Mouse (Mus musculus) hindbrain, embryonic 15.5 days (tissue): Measurements from ENCODE around the gene Ppcs. TPM values are rescaled to one million over a fixed set of nuclear protein-coding genes. Genes with fewer than 3 reads are reported as not detected.

ENCODE experiments used
- ATAC-seq: fragments of 200-750 bp; cut with Nextera tagmentation; 2 replicates; pipeline ENCODE4 v1.8.0; 2017; ENCODE audit warnings: low read depth, moderate number of reproducible peaks, moderate TSS enrichment; ENCODE audit not compliant: low FRiP score
- H3K27ac ChIP-seq: fragments of 300-500 bp; sonication (generic); replicated peaks from 2 replicates; pipeline ENCODE4 v1.5.1; 2015; ENCODE audit warnings: mild to moderate bottlenecking, inconsistent platforms
- H3K27me3 ChIP-seq: fragments of 300-500 bp; sonication (generic); 2 replicates; pipeline ENCODE4 v1.6.1; 2015; ENCODE audit warnings: control low read depth, inconsistent platforms
- H3K36me3 ChIP-seq: fragments of 300-500 bp; sonication (generic); 2 replicates; pipeline ENCODE4 v1.6.1; 2015; ENCODE audit warnings: control low read depth, inconsistent platforms
- H3K4me1 ChIP-seq: fragments of 300-500 bp; sonication (generic); replicated peaks from 2 replicates; pipeline ENCODE4 v1.6.1; 2015; ENCODE audit warnings: control low read depth, inconsistent platforms
- H3K4me2 ChIP-seq: fragments of 300-500 bp; sonication (generic); 2 replicates; pipeline ENCODE4 v1.6.1; 2015; ENCODE audit warnings: moderate library complexity, mild to moderate bottlenecking, inconsistent platforms
- H3K4me3 ChIP-seq: fragments of 300-500 bp; sonication (generic); 2 replicates; pipeline ENCODE4 v1.5.1; 2015; ENCODE audit warnings: mild to moderate bottlenecking, inconsistent platforms
- H3K9ac ChIP-seq: fragments of 300-500 bp; sonication (generic); 2 replicates; pipeline ENCODE4 v1.6.1; 2015; ENCODE audit warnings: inconsistent platforms
- H3K9me3 ChIP-seq: fragments of 300-500 bp; sonication (generic); 2 replicates; pipeline ENCODE4 v1.6.1; 2016; ENCODE audit warnings: control low read depth, inconsistent platforms
- WGBS: fragments of 180-500 bp; shearing (Covaris S2); methylation state at CpG from one replicate; pipeline ENCODE4 v1.1.7; 2015; 5-methylcytosine and 5-hydroxymethylcytosine counted together
- polyA plus RNA-seq: library from polyadenylated mRNA; unstranded; fragments of >200 nt; fragmentation: Nextera tagmentation; extraction: Ambion mirVana; gene quantifications from 2 replicates; pipeline ENCODE4 v1.2.1, GENCODE M21; 2015

Ppcs gene
- polyA plus RNA-seq, 1 experiment from 2014 or later: 20.8 TPM

DNA sequence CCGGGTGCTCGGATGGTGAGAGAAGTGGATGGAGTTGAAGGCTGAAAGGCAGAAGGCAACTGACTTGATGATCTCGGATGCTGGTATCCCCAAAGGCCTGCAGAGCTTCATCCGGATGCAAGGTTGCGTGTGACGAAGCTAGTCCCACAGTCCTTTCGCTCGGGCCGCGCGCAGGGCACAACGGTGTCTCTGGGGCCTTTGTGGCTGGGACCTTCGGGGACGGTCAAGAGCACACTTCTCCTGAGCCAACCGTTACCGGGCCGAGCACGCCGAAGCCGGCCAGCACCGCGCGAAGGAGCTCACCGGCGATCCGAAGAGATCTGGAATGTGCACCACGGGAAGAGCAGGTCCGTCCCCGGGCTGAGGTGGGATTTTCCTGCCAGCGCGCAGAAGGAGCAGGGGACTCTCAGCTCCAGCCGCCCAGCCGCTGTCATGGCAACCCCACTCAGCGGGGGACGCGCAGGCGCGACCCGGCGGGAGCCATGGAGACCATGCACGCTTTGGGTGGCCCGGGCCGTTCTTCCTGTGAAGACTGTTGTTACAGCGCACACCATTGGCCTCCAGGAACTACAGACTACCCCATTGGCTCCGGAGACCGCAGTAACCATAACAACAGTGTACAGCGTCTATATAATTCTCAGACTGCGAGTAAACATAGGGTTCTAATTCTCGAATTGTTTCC is 7.0 kb downstream of the Ppcs start, which contains the start of gene Ccdc30:
TSS of gene Ccdc30 (minus strand) at position 450 of the 682 bp plus-strand sequence.
- no peaks in the 10 kb centered on the region for H3K9me3 ChIP-seq
- under 1% methylated on average over 49 of the region's 49 CpGs for WGBS
- H3K9ac ChIP-seq: peak within 1 kb of the TSS; percentile 55
- no peaks in the 10 kb centered on the region for H3K36me3 ChIP-seq
- H3K27me3 ChIP-seq: no peaks in the 10 kb centered on the region
- H3K4me2 ChIP-seq: peak within 1 kb of the TSS; percentile 80
- H3K4me3 ChIP-seq: peak within 1 kb of the TSS; percentile 62
- peak within 1 kb of the TSS; percentile 81 for H3K27ac ChIP-seq
- peak; percentile 99 for ATAC-seq
- peaks cover 19% of the 10 kb centered on the region for H3K4me1 ChIP-seq

DNA sequence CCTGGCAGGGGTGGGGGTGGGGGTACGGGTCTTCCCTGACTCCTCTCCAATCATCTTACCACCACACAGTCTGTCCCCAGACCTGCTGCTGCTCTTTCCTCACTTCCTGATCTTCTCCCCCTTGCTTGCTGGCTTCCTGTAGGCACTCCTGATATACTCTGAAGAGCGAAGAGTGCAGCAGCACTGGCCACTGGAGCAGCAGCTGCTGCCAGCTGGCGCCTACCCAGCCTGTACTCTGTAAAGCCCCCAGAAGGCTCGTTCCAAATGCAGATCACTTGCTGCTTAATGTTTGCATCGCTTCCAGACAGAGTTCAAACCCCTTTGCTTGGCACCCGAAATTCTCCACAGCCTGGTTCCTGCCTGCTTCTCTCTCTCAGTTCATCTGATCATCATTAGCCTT is 9.4 kb downstream of the Ppcs start:
- peak overlapping the region; percentile 31; the same call in 1 of the 2 replicates for H3K27ac ChIP-seq
- no peaks in the 10 kb centered on the region for H3K27me3 ChIP-seq
- no peak overlapping the region for H3K9ac ChIP-seq
- 44% methylated on average over 6 of the region's 6 CpGs for WGBS
- peak overlapping the region; percentile 16; the same call in 1 of the 2 replicates for H3K4me2 ChIP-seq
- ATAC-seq: peak; percentile 35; the same call in 1 of the 2 replicates
- H3K36me3 ChIP-seq: no peaks in the 10 kb centered on the region
- peaks cover 19% of the 10 kb centered on the region for H3K4me1 ChIP-seq
- H3K4me3 ChIP-seq: no peak overlapping the region
- no peaks in the 10 kb centered on the region for H3K9me3 ChIP-seq

DNA sequence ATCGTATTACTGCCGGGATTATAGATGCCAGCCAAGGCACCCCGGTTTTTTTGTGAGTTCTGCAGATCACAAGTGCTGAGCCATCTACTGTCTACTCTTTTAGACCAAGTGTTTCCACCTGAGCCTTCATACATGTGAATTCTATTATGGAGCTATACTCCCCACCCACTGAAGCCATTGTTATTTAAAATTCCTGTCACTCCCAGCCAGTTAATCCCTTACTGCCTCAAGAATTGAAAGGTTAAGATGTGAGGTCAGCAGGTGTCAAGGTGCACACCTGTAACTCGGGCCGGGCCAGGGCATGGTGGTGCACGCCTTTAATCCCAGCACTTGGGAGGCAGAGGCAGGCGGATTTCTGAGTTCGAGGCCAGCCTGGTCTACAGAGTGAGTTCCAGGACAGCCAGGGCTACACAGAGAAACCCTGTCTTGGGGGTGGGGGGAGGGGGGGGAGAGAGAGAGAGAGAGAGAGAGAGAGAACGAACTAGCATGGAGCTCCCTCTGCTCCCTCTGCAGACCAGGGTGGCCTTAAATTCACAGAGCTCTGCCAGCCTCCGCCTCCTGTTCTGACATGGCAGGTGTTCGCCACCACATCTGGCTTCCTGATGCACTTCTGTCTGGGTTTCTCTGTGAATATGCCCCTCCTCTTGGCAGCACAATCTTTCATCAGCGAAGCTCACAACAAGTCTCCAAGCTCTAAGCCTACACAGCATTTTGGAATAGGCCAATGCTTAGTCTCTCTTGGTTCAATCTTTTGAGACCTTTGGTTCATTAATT is 10.2 kb downstream of the Ppcs start:
- no peaks in the 10 kb centered on the region for H3K9me3 ChIP-seq
- H3K4me3 ChIP-seq: no peak overlapping the region
- no peaks in the 10 kb centered on the region for H3K36me3 ChIP-seq
- H3K9ac ChIP-seq: no peak overlapping the region
- H3K4me1 ChIP-seq: peaks cover 19% of the 10 kb centered on the region
- WGBS: 77% methylated on average over 12 of the region's 12 CpGs
- ATAC-seq: no peak
- no peak overlapping the region for H3K27ac ChIP-seq
- 0 out of 2 replicates have a peak overlapping the region, but pooled peaks have one; percentile 16 for H3K4me2 ChIP-seq
- H3K27me3 ChIP-seq: no peaks in the 10 kb centered on the region

DNA sequence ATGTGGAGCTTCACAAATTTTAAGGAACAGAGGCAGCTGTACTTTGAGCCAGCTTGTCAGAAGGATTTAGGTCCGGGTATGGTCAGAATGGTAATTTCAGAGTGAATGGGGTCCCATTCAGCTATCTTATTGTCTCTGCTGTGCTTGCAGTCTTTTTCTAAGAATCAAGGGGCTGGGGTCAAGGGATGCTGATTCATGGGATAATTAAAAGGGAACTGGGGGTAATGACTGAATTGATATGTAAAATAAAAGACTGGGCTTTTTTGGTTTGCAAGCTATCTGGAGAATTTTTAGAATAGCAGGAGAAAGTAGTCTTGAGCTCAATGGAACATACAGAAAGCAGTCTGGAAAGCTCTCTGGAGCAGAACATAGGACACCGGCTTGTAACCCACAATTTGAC is 18.8 kb downstream of the Ppcs start:
- H3K4me2 ChIP-seq: no peak overlapping the region
- no peaks in the 10 kb centered on the region for H3K4me1 ChIP-seq
- H3K27ac ChIP-seq: no peak overlapping the region
- no peak overlapping the region for H3K4me3 ChIP-seq
- H3K36me3 ChIP-seq: peaks cover 20% of the 10 kb centered on the region
- H3K9ac ChIP-seq: no peak overlapping the region
- H3K9me3 ChIP-seq: peaks cover 11% of the 10 kb centered on the region
- 54% methylated on average over 2 of the region's 2 CpGs for WGBS
- H3K27me3 ChIP-seq: no peaks in the 10 kb centered on the region
- ATAC-seq: no peak

DNA sequence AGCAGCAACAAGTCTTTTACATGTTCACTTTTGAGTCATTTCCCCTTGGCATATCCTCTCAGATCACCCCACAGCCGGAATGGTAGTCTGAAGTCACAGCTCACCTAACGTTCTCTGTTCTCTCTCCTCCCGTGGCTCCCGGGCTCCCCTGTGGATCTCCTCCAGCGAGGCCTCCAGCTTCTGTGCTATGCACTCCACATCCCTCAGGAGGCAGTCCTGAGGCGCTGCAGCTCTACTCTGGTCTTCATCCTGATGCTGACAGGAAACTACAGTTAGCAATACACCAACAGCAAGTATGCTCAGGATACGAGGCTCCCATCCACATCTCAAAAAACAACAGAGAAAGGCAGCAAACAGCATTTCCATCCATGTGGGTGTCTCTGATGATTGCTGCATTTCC is 21.3 kb downstream of the Ppcs start:
- WGBS: 65% methylated on average over 7 of the region's 7 CpGs
- H3K36me3 ChIP-seq: peaks cover 27% of the 10 kb centered on the region
- H3K4me3 ChIP-seq: no peak overlapping the region
- H3K9ac ChIP-seq: no peak overlapping the region
- no peak overlapping the region for H3K27ac ChIP-seq
- H3K9me3 ChIP-seq: peaks cover 11% of the 10 kb centered on the region
- no peak for ATAC-seq
- no peaks in the 10 kb centered on the region for H3K27me3 ChIP-seq
- no peaks in the 10 kb centered on the region for H3K4me1 ChIP-seq
- H3K4me2 ChIP-seq: no peak overlapping the region

DNA sequence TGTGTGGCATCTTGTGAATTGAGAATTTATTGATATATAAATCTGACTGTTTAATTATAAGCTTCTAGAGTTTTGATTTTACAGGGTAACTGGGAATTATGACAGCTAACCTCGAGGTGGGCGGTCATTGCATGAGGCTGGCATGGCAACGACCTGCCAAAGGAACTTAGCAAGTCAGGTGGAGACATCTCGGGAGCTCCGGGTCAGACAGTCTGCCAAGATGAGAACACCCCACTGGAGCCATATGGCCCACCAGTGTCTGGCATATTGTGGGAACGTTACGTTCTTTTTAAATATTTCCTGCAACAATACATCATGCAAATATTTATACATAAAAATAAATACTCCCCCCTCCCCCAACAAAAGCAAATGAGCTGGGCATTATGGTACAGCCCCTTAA is 23.5 kb downstream of the Ppcs start:
- Histone ChIP-seq H3K27ac (no peak overlapping the region), H3K27me3 (no peaks in the 10 kb centered on the region), H3K36me3 (peaks cover 24% of the 10 kb centered on the region), H3K4me3 (no peak overlapping the region), H3K9ac (no peak overlapping the region), H3K4me2 (no peak overlapping the region), H3K9me3 (peaks cover 11% of the 10 kb centered on the region), H3K4me1 (no peaks in the 10 kb centered on the region)
- ATAC-seq: no peak
- WGBS: 81% methylated on average over 7 of the region's 7 CpGs

DNA sequence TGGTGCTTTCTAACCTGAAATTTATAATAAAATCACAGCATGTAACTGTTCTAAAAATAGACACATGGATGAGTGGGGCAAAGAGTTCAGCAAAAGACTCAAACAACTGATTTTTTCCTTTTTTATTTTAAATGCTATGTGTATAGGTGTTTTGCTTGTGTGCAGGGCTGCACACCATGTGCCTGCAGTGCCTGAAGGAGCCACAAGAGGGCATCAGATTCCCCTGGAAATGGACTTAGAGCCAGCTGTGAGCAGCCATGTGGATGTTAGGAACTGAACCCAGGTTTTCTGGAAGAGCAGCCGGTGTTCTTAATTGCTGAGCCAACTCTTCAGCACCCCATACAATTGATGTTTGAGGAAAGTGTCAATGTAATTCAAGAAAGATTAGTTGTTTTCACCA is 31.9 kb downstream of the Ppcs start:
- Histone ChIP-seq H3K9me3 (no peaks in the 10 kb centered on the region), H3K4me1 (no peaks in the 10 kb centered on the region), H3K27ac (no peak overlapping the region), H3K27me3 (no peaks in the 10 kb centered on the region), H3K9ac (no peak overlapping the region), H3K4me2 (no peak overlapping the region), H3K4me3 (no peak overlapping the region), H3K36me3 (peaks cover 16% of the 10 kb centered on the region; the same call in 1 of the 2 replicates)
- WGBS: 82% methylated on average over 1 of the region's 1 CpGs
- no peak for ATAC-seq

DNA sequence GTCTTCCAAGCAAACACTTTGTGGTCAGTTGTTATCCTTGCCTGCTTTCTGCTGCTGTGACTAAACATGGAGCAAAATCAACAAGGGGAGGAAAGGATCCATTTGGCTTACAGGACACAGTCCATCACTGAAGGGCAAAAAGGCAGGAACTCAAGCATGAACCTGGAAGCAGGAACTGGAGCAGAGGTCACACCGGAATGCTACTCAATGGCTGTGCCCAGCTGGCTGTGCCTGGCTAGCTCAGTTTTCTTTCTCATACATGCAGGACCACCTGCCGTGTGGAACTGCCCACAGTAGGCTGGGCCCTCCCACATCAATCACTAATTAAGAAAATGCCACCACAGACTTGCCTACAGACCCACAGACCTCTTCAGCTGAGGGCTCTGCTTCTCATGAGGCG is 33.0 kb downstream of the Ppcs start:
- H3K9ac ChIP-seq: no peak overlapping the region
- H3K36me3 ChIP-seq: peaks cover 16% of the 10 kb centered on the region; the same call in 1 of the 2 replicates
- H3K4me1 ChIP-seq: no peaks in the 10 kb centered on the region
- no peak overlapping the region for H3K4me3 ChIP-seq
- H3K9me3 ChIP-seq: no peaks in the 10 kb centered on the region
- H3K27ac ChIP-seq: no peak overlapping the region
- no peaks in the 10 kb centered on the region for H3K27me3 ChIP-seq
- no peak for ATAC-seq
- no peak overlapping the region for H3K4me2 ChIP-seq
- 37% methylated on average over 3 of the region's 3 CpGs for WGBS

DNA sequence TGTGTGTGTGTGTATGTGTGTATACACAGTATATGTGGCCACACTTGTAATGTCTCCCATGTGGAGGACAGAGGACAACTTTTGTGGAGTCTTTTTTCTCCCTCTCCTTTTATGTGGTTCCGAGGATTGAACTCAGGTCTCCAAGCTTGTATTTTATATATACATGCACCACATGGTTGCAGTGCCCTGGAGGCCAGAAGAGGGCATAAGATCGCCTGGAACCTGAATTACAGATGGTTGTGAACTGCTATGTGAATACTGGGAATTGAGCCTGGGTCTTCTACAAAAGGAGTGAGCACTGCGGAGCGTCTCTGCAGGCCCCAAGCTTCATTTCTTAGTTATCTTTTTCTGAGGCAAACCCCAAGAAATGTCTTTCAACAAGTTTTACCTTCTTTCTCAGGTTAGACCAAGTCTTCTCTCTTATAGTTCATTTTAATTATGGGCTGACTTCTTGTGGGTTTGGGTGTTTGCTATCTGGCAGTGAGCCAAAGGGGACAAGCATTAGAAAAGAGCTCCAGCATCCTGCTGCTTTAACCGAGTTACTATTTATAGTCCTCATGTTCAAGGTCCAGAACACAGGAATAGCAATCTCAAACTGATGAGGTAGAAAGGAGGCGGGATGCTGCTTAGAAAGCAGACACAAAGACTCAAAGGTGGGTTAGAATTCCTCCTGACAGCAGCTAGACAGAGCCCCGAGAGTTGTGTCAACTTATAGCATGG is 40.6 kb downstream of the Ppcs start:
- Histone ChIP-seq H3K4me2 (no peak overlapping the region), H3K27me3 (no peaks in the 10 kb centered on the region), H3K27ac (no peak overlapping the region), H3K9ac (no peak overlapping the region), H3K36me3 (no peaks in the 10 kb centered on the region), H3K4me3 (no peak overlapping the region), H3K9me3 (no peaks in the 10 kb centered on the region), H3K4me1 (no peaks in the 10 kb centered on the region)
- 77% methylated on average over 7 of the region's 7 CpGs for WGBS
- no peak for ATAC-seq

DNA sequence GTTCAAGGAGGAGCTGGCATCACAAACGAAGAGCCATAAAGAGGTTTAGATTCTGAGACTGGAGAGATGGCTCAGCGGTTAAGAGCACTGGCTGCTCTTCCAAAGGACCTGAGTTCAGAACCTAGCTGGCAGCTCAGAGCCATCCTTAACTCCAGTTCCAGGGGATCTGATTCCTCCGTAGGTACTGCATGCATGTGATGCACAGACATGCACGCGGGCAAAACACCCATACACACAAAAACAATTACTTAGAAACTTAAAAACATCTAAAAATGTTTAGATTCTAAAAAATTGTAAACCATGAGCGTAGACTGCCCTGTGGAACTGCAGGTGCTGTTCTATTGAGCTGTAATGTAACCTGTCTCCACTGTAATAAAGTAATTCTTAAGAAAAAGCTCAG is 52.8 kb downstream of the Ppcs start:
- no peak overlapping the region for H3K9ac ChIP-seq
- no peaks in the 10 kb centered on the region for H3K9me3 ChIP-seq
- no peaks in the 10 kb centered on the region for H3K27me3 ChIP-seq
- no peak overlapping the region for H3K4me3 ChIP-seq
- H3K36me3 ChIP-seq: no peaks in the 10 kb centered on the region
- H3K4me2 ChIP-seq: no peak overlapping the region
- 88% methylated on average over 6 of the region's 6 CpGs for whole genome bisulfite sequencing
- no peak overlapping the region for H3K27ac ChIP-seq
- no peaks in the 10 kb centered on the region for H3K4me1 ChIP-seq
- no peak for ATAC-seq
